Mouse (Mus musculus) C2C12 (cell line): ENCODE measurements at regions not wholly inside any gene's neighbourhood (a gene's known extent, or its start where the extent isn't known, plus 50 kb on each side); places are given as distances from the start of the nearest gene placed in this dataset.

Experiments used
- CEBPB ChIP-seq: IDR thresholded peaks from one replicate; pipeline ENCODE4 v1.6.1; 2011; ENCODE audit warnings: low read depth, mild to moderate bottlenecking, control low read depth, moderate library complexity
- CTCF ChIP-seq: IDR thresholded peaks from one replicate; pipeline ENCODE4 v1.5.1; 2011; ENCODE audit not compliant: control insufficient read depth, insufficient read depth, insufficient read length
- FOSL1 ChIP-seq: IDR thresholded peaks from one replicate; pipeline ENCODE4 v1.8.0; 2011; ENCODE audit warnings: mild to moderate bottlenecking, low read length; ENCODE audit not compliant: poor library complexity, insufficient read depth, severe bottlenecking
- MAX ChIP-seq: IDR thresholded peaks from one replicate; pipeline ENCODE4 v1.6.1; 2011; ENCODE audit warnings: mild to moderate bottlenecking, control low read depth
- MYOD1 ChIP-seq: IDR thresholded peaks from one replicate; pipeline ENCODE4 v1.6.1; 2011; ENCODE audit warnings: low read depth; ENCODE audit not compliant: control insufficient read depth, insufficient read length
- MYOG ChIP-seq: IDR thresholded peaks from one replicate; pipeline ENCODE4 v1.6.1; 2011; ENCODE audit not compliant: control insufficient read depth, insufficient read length; ENCODE audit errors: extremely low read depth
- USF1 ChIP-seq: IDR thresholded peaks from one replicate; pipeline ENCODE4 v1.6.1; 2011; ENCODE audit warnings: low read depth, mild to moderate bottlenecking, control low read depth, moderate library complexity

GRCm38 (mm10) chr15:7530959-7531588 is 132.9 kb upstream of the Egflam start:
- no peak for TF ChIP-seq CTCF
- no peak for TF ChIP-seq MAX
- no peak for TF ChIP-seq USF1
- no peak for TF ChIP-seq CEBPB
- no peak for TF ChIP-seq MYOG
- no peak for TF ChIP-seq FOSL1
- no peak for TF ChIP-seq MYOD1
